Mouse (Mus musculus) adrenal gland, postnatal 25 days (tissue): ENCODE data around the gene Upk1a. TPM values are rescaled to one million over a fixed set of nuclear protein-coding genes. Genes with fewer than 3 reads are reported as not detected.
A peak's percentile ranks its signal among the peaks of the same experiment; 100 is the strongest.

Experiments
- DNase-seq: peaks from one replicate; pipeline ENCODE4 v3.0.0; 2021; ENCODE audit warnings: mixed read lengths
- total RNA-seq: library from RNA; stranded (reverse); gene quantifications from 2 replicates; pipeline ENCODE4 v1.2.3, GENCODE M21; 2021

The Upk1a gene
- total RNA-seq, 1 experiment from 2014 or later: 0.36 TPM

- no peak for DNase-seq
Observed at GRCm38 (mm10) chr7:30602583-30602982, 10.1 kb downstream of the Upk1a start.

GRCm38 (mm10) chr7:30600651-30601050 lies 12.0 kb downstream of the Upk1a start:
- DNase-seq: no peak

GRCm38 (mm10) chr7:30599933-30600353 lies 12.7 kb downstream of the Upk1a start:
- peak; percentile 94 for DNase-seq

GRCm38 (mm10) chr7:30598786-30599185 lies 13.9 kb downstream of the Upk1a start, which contains the start of gene Zbtb32:
Gene Zbtb32 (minus strand): TSS chr7:30598909.
- no peak for DNase-seq

- DNase-seq: no peak
Observed at GRCm38 (mm10) chr7:30596811-30597210, 15.8 kb downstream of the Upk1a start.

GRCm38 (mm10) chr7:30596093-30596492 lies 16.6 kb downstream of the Upk1a start:
- DNase-seq: no peak

- no peak for DNase-seq
Observed at GRCm38 (mm10) chr7:30594510-30595024, 18.1 kb downstream of the Upk1a start.

GRCm38 (mm10) chr7:30593579-30594509 lies 18.8 kb downstream of the Upk1a start:
- no peak for DNase-seq

- DNase-seq: no peak
Observed at GRCm38 (mm10) chr7:30592772-30593423, 19.7 kb downstream of the Upk1a start.

- no peak for DNase-seq
Observed at GRCm38 (mm10) chr7:30591605-30591951, 21.1 kb downstream of the Upk1a start.

GRCm38 (mm10) chr7:30590927-30591604 lies 21.6 kb downstream of the Upk1a start:
- no peak for DNase-seq

- peak; percentile 86 for DNase-seq
Observed at GRCm38 (mm10) chr7:30589435-30590301, 23.0 kb downstream of the Upk1a start.

GRCm38 (mm10) chr7:30588676-30589434 lies 23.8 kb downstream of the Upk1a start, which contains the start of gene Kmt2b:
Gene Kmt2b (minus strand): TSS chr7:30588726.
- peak; percentile 96 for DNase-seq

- DNase-seq: peak; percentile 47
Observed at GRCm38 (mm10) chr7:30587842-30588667, 24.6 kb downstream of the Upk1a start.

- DNase-seq: no peak
Observed at GRCm38 (mm10) chr7:30586455-30587020, 26.1 kb downstream of the Upk1a start.

- DNase-seq: no peak
Observed at GRCm38 (mm10) chr7:30585170-30585569, 27.5 kb downstream of the Upk1a start.

GRCm38 (mm10) chr7:30584339-30584738 lies 28.3 kb downstream of the Upk1a start:
- DNase-seq: no peak

- DNase-seq: no peak
Observed at GRCm38 (mm10) chr7:30581547-30581946, 31.1 kb downstream of the Upk1a start.

GRCm38 (mm10) chr7:30579950-30580349 lies 32.7 kb downstream of the Upk1a start:
- no peak for DNase-seq
